Mouse (Mus musculus): ENCODE data around the gene Akap1.

Akap1 gene

DNA sequence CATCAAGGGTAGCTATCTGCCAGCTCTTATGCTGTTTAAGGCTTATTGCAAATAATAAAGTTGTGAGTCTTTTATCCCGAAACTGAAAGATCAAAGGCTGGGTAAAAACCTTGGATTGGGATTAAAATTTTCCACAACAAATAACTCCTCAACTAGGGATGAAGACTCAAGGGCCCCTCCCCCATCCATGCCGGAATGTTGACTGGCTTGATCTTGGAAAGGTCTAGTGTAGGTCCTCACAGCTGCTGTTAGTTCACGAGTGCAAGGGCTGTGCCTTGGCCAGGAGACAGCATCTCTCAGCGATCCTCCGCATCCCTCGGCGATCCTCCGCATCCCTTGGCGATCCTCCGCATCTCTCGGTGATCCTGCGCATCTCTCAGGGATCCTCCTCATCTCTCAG, 13.6 kb upstream of the Akap1 start:
- in situ Hi-C loops (cut with MboI, MseI), result no loop called here

DNA sequence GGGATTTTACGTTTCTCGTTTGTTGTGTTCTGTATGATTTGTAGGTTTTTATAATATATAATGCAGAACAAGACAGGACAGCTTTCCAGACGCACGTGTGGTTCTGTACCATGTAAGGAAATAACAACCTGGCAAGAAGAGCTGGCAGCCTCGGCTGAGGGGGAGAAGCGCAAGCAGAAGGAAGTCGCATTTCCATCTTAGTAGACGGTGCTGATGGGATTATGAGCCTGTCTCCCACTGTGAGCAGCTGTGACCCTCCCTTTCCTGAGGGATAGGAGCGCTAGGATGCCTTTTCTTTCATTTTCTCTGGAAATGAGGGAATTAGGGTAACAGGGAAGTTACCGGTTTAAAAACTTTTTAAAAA, 9.3 kb upstream of the Akap1 start:
- in situ Hi-C loops (cut with MboI, MseI), result no loop called here

DNA sequence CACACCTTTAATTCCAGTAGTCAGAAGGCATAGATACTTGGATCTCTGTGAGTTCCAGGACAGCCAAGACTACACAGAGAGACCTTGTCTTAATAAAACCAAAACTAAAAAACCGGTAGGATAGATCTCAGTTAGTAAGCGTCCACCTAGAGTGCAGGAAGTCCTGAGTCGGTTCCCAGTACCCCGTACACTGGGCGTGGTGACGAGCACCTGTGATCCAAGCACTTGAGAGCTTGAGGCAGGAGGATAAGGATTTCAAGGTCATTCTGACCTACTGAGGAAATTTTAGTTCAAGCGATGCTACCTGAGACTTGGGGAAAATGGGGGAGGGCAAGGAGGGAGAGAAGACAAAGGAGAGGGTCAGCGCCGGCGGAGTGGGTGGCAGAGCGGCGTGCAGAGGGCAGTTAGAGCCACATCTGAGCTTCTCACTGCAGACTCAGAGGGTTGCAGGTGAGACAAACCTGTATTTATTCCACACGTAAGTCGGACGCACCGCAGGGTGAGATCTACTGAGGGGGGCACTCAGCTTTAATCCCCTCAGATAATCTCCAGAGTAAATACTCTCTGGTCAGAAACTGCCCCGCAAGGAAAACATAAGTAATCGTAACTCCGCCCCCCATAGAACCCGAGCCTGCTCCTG, 8.8 kb upstream of the Akap1 start:
- in situ Hi-C loops (cut with MboI, MseI), result no loop called here

DNA sequence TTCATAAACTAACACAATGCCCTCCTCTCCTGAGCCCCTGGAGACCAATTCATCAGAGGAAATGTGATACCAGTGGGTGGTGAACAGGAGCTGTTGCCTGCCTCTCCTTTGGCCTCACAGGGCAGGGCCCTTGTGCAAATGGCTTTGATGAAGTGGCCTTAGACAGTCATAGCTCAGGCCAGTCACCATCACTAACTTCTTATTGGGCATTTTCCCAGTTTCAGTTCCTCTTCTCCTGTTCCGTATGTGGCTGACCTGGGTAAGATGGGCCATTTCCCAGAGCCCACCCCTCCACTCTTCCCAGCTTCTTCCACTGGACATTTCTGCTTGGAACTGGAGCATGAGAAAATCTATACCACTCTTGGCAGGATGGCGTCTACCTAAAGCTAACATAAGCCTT, 5.1 kb upstream of the Akap1 start:
- in situ Hi-C loops (cut with MboI, MseI), result no loop called here

DNA sequence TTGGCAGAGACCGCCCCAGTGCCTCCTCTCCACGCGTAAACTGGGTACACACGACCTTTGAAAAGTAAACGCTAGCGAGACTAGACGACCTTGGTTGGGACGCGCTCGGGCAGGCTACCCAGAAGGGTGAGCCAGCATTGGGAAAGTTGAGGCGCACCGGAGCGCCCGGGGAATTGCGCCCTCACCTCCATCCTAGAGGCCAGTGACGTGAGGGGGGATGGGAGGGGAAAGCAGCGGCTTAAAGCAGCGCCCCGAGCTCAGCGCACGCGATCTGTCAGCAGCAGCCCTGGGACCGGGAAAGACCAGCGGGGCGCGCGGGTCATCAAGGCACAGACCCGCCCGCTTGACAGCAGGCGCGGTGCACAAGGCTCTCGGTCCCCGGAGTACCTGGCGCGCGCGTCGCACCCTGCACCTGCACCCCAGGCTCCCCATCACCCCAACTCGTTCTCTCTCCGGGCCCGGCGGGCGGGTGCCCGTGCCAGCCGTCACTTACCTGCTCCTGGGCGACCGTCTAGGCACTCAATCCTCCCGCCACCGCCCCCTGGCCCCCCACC, 405 bp downstream of the Akap1 start:
- in situ Hi-C loops (cut with MboI, MseI), result no loop called here

DNA sequence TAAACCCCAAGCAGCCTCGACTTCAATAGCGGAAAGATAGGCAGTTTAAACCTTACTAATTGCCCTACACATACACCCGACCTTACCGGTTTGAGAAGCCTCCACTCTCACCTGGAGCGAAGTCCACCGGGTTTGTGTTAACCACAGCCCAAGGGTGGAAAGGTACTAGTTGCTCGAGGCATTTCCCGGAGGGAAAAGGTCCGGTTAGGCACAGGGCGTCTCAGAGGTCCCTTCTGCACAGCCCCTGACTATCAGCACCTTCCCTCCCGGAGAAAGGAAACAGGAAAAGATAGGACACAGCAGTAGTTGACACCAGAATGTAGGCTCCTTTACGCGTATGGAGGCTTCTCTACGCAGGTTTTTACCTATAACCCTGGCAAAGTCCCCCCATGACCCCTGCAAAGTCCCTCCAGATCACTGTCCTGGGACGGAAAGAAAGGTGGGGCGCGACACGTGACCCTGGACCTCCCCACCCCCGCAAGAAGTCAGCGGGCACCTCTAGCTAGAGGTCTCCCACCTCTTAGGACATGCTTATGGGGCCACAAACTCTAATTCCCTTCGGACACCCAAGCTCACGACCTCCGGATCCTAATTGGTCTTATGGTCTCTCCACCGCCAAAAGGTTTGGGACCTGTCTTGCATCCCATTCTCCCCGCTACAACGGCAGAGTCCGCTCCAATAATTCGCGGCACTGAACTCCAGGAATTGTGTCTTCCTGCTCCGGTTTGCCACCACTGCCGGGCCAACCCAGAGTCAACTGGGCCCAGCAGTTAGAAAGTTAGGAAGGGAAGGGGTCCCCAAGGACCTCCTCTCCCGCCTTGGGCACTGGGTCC, 1.1 kb downstream of the Akap1 start:
- in situ Hi-C loops (cut with MboI, MseI), result no loop called here

DNA sequence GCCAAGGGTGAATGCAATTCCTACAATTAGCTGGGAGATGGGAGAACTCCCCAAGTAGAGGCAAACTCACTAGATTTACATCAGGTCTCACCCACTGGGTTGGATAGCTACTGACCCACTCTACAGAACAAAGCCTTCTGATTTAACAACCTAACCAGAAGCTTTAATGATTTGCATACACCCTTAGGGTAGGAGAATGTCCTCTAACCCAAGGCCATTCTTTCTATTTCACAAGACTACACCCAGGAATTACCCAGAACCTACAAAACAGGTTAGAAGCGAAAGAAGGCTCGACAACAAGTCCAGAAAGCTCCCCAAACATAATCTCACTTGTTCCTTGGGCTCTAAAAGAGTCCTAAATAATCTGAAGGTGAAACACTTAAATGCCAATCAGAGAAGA, 2.0 kb downstream of the Akap1 start:
- in situ Hi-C loops (cut with MboI, MseI), result no loop called here

DNA sequence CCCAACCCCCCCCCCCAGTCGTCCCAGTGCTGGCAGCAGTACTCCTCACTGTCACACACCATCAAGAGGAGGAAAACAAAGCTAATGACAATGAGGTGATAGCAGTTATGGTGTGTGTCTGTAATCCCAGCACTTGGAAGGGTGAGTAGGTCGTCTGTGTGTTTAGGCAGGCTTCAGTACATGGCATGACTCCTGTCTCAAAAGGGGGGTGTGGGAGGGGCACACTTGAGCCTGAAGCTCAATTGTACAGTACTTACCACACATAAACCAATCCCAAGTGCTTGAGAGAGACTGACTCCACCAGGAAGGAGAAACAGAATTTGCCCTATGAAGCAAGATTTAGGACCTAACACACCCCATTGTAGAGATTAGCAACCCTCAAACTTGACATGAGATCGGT, 3.3 kb downstream of the Akap1 start:
- in situ Hi-C loops (cut with MboI, MseI), result no loop called here

DNA sequence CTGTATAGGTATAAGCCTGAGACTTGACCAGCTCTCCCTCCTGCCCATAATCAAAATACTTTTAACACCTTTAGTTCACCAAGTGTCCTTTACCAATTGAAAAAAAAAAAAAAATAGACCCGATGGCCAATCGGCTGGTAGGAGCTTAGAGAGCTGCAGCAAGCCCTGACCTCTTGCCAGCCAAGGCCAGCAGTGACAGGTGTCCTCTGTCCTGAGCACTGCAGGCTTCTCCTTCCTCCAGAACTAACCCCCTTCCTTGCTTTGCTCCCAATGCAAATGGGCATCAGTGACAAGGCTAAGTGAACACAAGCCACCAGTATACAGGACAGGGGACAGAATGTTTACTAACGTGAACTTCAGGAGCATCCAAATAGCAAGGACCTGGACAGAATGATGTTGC, 3.7 kb downstream of the Akap1 start:
- in situ Hi-C loops (cut with MboI, MseI), result no loop called here

DNA sequence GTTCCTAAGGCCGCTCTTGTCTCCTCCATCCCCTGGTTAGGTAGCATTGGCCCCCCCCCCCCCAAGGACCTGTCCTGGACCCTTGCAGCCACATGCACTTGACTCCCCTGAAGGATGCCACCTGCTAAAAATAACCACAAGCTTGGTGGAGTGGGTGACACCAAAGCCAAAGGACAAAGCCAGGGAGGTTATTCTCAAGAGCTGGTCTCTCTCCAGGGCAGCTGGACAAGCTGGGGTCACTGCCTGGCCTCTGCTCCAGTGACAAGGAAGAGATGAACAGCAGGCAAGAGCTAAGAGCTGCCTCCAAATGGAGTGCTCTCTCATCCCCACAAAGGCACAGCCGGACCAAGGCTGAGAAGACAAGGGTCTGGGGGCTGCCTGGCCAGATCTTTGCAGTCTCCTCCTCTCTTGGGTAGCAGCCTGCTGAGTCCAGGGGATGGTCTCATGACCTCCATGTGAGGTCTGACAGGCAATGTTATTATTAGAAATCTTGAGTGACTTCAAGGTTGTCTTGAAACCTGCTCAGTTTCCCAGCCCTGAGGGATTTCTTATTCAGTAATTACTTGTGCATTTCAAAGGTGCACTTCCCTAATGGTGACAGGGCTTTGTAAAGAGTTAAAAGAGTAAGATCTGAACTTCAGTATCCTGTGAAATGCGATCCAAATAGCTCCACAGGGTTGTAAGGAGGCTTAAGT, 6.9 kb downstream of the Akap1 start:
- in situ Hi-C loops (cut with MboI, MseI), result no loop called here

DNA sequence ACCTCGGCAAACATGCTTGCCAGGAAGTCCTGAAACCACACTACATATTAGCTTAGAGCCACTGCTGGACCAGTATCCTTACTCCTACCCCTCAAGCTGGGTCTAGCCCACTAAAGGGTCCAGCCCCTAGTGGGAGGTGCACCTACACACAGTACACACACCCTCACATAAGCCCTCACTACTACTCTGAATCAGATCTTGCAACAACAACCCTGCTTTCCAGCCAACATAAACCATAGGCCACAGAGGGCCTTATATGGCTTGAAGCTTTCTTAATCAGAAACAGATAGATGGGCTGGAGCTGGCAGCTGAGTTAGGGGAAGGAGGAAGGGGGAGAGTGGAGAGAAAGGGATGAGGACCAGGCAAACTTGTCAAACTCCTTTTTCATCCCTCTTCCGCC, 8.0 kb downstream of the Akap1 start:
- in situ Hi-C loops (cut with MboI, MseI), result no loop called here

DNA sequence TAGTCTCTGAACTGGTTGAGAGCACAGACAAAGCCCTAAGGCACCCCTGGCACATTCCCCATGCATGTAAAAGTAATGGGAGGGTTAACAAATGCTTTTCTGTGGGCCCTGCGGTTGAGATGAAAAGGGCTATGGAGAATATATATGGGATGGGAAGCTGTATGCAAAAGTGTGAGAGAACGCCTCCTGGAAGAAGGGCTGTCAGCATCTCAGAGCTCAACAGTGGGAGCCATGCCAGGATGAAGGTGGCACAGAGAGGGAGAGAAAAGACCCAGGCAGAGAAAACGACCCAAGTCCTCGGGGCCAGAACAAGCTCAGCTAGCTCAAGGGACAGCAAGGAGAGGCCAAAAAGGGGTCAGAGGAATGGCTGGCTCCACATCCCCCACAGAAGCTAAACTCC, 8.6 kb downstream of the Akap1 start:
- in situ Hi-C loops (cut with MboI, MseI), result no loop called here

DNA sequence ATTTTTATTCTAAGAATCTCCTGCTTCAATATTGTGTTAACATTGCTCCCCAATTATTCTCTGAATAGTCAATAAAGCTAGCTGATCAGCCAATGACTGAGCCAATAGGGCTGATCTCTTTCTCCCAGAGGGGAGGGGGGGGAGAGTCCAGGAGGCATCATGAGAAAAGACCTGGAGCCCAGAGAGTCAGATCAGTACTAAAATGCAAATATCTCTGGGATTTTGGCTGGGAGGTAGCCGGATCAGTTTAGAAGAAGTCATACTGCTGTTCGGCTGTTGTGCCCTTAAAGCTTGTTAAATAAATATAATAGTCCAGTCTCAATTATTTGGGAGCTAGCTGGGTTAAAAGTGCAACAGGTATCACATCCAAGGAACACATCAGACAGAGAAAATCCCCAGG, 10.8 kb downstream of the Akap1 start:
- in situ Hi-C loops (cut with MboI, MseI), result no loop called here

DNA sequence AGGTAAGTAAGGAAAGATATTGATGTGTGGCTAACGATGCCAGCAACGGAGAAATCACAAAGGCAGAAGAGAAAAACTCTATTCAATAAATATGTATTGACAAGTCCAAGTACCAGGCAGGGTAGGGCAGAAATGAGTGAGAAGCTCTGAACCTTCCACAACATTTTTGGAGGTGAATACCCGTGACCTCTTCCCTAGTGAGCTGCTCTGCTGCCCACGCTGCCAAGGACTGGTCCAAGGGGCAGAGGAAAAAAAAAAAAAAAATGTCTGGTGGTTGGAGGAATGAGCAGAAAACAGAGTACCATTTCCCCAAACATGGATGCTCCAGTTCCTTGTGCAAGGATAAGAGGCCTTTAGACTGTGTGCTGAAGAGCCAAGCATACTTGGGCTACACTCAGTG, 11.6 kb downstream of the Akap1 start:
- in situ Hi-C loops (cut with MboI, MseI), result no loop called here

DNA sequence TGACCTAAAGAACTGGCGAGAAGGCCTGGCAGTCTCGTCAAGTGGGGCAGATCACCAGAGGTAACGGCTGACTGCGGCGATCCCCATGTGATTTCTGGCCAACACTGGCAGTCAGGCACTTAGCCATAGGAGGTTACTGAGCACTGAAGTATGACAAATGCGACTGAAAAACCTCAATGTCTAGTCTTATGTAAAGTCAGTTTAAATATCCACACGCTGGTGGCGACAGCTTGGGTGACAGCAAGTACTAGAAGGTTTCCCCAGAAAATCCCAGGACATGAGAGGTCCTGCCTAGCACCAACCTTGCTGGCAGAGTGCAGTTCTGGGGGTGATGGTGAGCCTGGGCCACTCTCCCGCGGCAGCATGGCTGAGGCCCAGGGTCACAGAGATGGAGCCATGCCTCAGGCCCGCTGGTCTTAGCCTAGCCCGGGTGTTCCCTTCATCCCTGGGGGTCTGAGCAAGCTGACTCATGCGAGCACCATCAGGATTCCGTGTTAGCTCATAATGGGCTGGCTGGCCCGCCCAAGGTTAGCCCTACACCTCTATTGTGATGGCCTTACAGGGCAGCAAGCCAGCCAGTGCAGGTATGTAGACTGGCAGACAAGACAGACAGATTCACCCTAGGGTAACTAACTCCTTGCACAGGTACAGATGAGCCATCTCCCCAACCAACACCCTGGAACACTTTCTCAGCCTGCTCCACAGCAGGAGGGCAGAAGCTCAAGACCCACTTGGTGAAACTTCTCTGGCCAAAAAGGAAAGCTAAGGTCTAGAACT, 13.1 kb downstream of the Akap1 start:
- in situ Hi-C loops (cut with MboI, MseI), result no loop called here

DNA sequence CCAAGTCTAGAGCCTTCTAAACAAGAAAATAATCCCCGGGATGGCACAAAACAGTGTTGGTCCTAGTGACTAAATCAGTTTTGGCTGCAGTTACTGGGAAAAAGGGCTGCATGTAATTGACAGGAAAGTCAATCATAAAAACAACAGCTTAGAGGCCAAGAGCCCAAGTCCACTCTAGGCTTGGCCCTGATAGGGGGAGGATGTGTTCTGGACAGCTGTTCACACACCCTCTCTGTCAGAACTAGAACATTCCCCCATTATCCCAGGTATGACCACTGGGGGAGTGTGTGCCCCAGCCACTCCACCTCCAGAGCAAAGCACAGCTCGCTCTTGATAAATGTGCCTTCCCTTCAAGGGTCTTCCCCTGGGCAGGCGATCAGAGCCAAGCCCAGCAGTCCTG, 14.7 kb downstream of the Akap1 start:
- in situ Hi-C loops (cut with MboI, MseI), result no loop called here

DNA sequence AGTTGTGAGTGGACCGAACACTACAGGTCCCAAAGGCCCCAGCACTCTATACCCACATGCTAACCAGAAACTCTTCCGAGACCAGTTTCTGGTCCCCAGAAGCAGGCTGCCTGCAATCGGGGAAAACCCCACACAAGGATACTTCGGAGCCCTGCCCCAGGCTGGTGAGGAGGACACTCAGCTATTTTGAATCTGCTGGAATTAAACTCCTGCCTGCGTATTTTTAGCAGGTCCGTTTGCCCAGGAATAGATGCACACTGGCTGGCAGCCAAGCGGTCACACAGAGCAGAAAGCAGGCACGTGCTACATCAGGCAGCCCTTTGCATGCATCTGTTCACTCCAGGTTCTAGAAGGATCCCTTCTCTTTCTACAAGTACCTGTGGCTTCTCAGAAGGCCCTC, 15.1 kb downstream of the Akap1 start:
- in situ Hi-C loops (cut with MboI, MseI), result no loop called here

DNA sequence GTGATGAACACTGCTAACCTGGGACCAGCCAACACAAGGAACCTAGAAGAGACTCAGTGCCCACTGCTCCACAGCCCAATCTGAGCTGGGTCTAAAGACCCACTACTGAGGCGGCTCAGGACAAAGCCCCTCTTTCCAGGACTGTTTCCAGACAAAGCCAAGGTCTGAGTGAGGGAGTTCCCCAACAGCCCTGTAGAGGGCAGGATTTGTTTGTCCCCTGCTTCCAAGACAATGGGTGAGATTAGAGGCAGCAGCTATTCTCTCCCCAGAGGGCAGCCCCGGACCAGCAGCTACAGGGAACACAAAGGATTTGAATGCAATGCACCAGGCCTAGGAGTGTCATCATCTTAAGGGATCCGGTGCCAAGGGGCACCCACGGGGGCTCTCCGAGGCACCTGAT, 15.8 kb downstream of the Akap1 start:
- in situ Hi-C loops (cut with MboI, MseI), result no loop called here

DNA sequence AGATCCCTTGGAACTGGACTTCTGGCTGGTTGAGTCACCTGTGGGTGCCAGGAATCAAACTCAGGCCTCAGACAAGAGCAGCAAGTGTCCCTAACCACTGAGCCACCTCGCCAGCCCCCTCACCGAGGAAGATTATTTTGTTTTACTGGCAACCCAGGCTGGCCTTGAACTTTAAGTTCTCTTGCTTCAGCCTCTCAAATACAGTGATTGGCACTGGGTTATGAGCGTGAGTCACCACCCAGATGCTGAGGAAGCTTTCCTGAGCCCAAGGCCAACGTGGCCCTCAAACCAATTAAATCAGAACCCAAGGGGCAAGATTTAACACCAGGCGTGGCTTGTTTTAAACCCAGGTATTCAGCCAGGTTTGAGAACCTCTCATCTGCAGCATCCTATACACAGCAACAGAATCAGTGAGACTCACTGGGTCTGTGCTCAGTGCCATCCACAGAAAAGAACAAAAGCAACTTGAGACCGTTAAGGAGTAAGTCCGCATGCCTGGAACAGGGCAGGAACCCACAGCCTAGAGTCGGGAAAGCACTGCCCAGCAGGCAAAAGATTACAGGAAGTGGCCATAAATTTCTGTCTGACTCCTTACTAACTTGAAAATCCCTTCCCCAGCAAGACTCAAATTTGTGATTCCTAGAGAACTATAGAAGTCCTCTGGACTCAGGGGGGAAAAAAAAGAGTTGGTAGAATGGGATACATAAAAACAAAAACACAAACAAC, 16.9 kb downstream of the Akap1 start:
- in situ Hi-C loops (cut with MboI, MseI), result no loop called here

DNA sequence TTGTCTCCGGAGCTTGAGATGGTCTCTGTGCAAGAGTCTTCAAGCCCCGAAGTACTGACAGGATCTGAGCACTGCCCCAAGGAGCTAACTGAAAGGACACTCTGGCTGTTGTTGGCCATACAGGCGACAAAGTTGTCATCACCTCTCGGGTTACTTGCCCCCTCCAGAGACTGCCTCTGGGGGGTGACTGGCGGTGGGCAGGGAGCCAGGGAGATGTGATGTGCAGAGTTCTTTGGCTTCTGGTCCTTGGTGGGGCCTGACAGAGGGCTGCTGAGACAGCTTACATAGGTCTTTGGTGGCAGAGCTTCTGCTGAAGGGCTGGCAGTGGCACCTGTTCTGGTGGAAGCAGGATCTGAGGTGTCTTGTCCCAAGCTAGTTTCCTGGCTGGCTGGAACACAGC, 20.0 kb downstream of the Akap1 start:
- in situ Hi-C loops (cut with MboI, MseI), result no loop called here

DNA sequence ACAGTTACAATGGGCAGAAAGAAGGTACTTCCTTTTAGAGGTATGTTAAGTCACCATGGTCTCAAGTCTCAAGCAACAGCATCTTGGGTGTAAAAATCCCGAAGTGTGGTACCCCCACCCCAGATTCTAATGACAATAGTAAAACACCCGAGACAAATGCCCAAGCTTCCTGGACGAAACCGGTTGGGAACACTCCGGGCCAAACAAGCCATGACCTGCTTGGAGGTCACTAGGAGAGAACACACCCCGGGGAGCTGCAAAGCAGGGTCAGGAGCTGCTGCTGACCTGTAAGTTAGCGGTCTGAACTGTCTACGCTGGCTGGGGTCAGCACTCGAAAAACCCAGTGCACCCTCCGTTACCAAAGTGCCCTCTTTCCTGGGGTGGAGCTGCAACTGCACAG, 21.1 kb downstream of the Akap1 start:
- in situ Hi-C loops (cut with MboI, MseI), result no loop called here
